8 mouse cellular contexts compared by ENCODE assay signal in the genomic region with DNA sequence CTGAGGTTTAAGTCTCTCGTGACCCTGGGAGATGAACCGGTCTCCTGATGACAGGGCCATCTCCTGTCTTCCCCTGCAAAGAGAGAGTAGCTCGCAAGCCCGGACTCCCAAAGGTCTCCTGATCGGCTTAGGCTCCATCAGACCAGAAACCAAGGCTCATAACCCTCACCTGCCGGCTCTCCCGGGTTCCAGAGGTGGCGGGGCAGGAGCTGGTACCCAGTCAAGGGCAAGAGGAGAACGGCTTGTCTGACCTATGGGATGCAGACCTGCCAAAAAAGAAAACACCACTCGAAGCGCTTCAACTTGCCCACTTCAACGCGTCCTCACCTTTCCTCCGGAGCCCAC. TPM values are rescaled to one million over a fixed set of nuclear protein-coding genes. Genes with fewer than 3 reads are reported as not detected.
A peak's percentile ranks its signal among the peaks of the same experiment; 100 is the strongest.
DNase-seq lines count a peak whose midpoint lies in the region; ATAC-seq and TF ChIP-seq lines count a peak whose summit lies in the region.

No protein-coding gene starts in this region.

- H3K4me1 ChIP-seq in kidney, adult 2 months (ENCODE audit: control insufficient read depth, insufficient read depth, low read length), result peaks cover 14% of the 10 kb centered on the region; the same call in 1 of the 2 replicates
- H3K4me1 ChIP-seq in brown adipose tissue, adult 24 weeks (ENCODE audit: control insufficient read depth, insufficient read depth, insufficient read length, low read length), result peaks cover 8% of the 10 kb centered on the region; the same call in 1 of the 2 replicates
- peaks cover 23% of the 10 kb centered on the region for H3K4me1 ChIP-seq in hindbrain, embryonic 16.5 days (ENCODE audit: control insufficient read depth, insufficient read depth, low read depth, low read length)
- peaks cover 26% of the 10 kb centered on the region for H3K4me1 ChIP-seq in midbrain, embryonic 15.5 days

- H3K36me3 ChIP-seq in kidney, adult 2 months (ENCODE audit: control insufficient read depth, insufficient read depth, low read length), result no peaks in the 10 kb centered on the region; the same call in 1 of the 2 replicates
- H3K36me3 ChIP-seq in hindbrain, embryonic 16.5 days (ENCODE audit: control insufficient read depth, insufficient read depth, low read length), result peaks cover 8% of the 10 kb centered on the region
- H3K36me3 ChIP-seq in midbrain, embryonic 15.5 days (replicated peaks), result peaks cover 5% of the 10 kb centered on the region; the same call in 1 of the 2 replicates

- H3K27ac ChIP-seq in kidney, adult 2 months (ENCODE audit: insufficient read depth, low read depth, low read length), result peak overlapping the region; percentile 93
- peak overlapping the region; percentile 95 for H3K27ac ChIP-seq in brown adipose tissue, adult 24 weeks (replicated peaks; ENCODE audit: low read depth, low read length)
- H3K27ac ChIP-seq in hindbrain, embryonic 16.5 days (ENCODE audit: low read depth, low read length), result peak overlapping the region; percentile 90
- H3K27ac ChIP-seq in midbrain, embryonic 15.5 days, result peak overlapping the region; percentile 92

- TF ChIP-seq POLR2A in kidney, adult 2 months (IDR thresholded peaks at IDR 0.05; ENCODE audit: low read depth, low read length), result no peak

- H3K27me3 ChIP-seq in kidney, adult 2 months (replicated peaks; ENCODE audit: control insufficient read depth, insufficient read depth, low read length), result no peaks in the 10 kb centered on the region
- H3K27me3 ChIP-seq in hindbrain, embryonic 16.5 days (replicated peaks; ENCODE audit: control insufficient read depth, insufficient read depth, low read length), result no peaks in the 10 kb centered on the region
- H3K27me3 ChIP-seq in midbrain, embryonic 15.5 days (replicated peaks), result no peaks in the 10 kb centered on the region

- peak overlapping the region; percentile 83 for H3K4me3 ChIP-seq in kidney, adult 2 months (ENCODE audit: insufficient read depth, low read depth, low read length)
- H3K4me3 ChIP-seq in brown adipose tissue, adult 24 weeks (ENCODE audit: insufficient read depth, low read depth, low read length), result peak overlapping the region; percentile 80
- peak overlapping the region; percentile 71 for H3K4me3 ChIP-seq in hindbrain, embryonic 16.5 days (ENCODE audit: low read length)
- H3K4me3 ChIP-seq in midbrain, embryonic 15.5 days, result peak overlapping the region; percentile 72

- H3K4me2 ChIP-seq in hindbrain, embryonic 16.5 days (ENCODE audit: low read length), result peak overlapping the region; percentile 92
- H3K4me2 ChIP-seq in midbrain, embryonic 15.5 days, result peak overlapping the region; percentile 83

- peak overlapping the region; percentile 85 for H3K9ac ChIP-seq in hindbrain, embryonic 16.5 days (ENCODE audit: low read depth, low read length)
- H3K9ac ChIP-seq in midbrain, embryonic 15.5 days, result peak overlapping the region; percentile 86

- H3K9me3 ChIP-seq in hindbrain, embryonic 16.5 days (ENCODE audit: control insufficient read depth, low read length), result no peaks in the 10 kb centered on the region
- H3K9me3 ChIP-seq in midbrain, embryonic 15.5 days, result no peaks in the 10 kb centered on the region

- no peak for DNase-seq in kidney, adult 2 months
- DNase-seq in kidney, postnatal 10 days, result no peak
- DNase-seq in MN1 (ENCODE audit: low spot score), result no peak
- no peak for DNase-seq in kidney, adult 9 months
- DNase-seq in thymus, postnatal 36 days, result no peak

- WGBS in kidney, adult 2 months, result 0% methylated on average over 14 of the region's 14 CpGs
- 0% methylated on average over 14 of the region's 14 CpGs for WGBS in hindbrain, embryonic 16.5 days
- WGBS in midbrain, embryonic 15.5 days, result under 1% methylated on average over 14 of the region's 14 CpGs

- ATAC-seq in hindbrain, embryonic 16.5 days, result peak; percentile 44; the same call in 1 of the 2 replicates
- peak; percentile 64 for ATAC-seq in midbrain, embryonic 15.5 days (replicated peaks)

- no peak for TF ChIP-seq CTCF in kidney, adult 2 months (conservative IDR thresholded peaks at IDR 0.05; ENCODE audit: insufficient read depth, insufficient read length, low read depth, low read length)

RNA-seq across cellular contexts. Expression of gene Eef1b2, which starts 0.4 kb away (rescaled TPM):
- polyA plus RNA-seq in kidney, adult 2 months (2012; rRNA removed), result 215 and 216 TPM in 2 replicates
- polyA plus RNA-seq in brown adipose tissue, adult 24 weeks (2012; ENCODE audit: insufficient read depth, insufficient read length, missing spikeins), result 440 and 463 TPM in 2 replicates
- polyA plus RNA-seq in hindbrain, embryonic 16.5 days (2015; fragmentation: Nextera tagmentation; extraction: Ambion mirVana), result 433 and 454 TPM in 2 replicates
- polyA plus RNA-seq in midbrain, embryonic 15.5 days (2015; fragmentation: Nextera tagmentation; extraction: Ambion mirVana), result 446 and 479 TPM in 2 replicates

RNA-seq across cellular contexts. Expression of gene Ndufs1, which starts 0.4 kb away (rescaled TPM):
- 116 and 163 TPM in 2 replicates for polyA plus RNA-seq in kidney, adult 2 months (2012; rRNA removed)
- 837 and 962 TPM in 2 replicates for polyA plus RNA-seq in brown adipose tissue, adult 24 weeks (2012; ENCODE audit: insufficient read depth, insufficient read length, missing spikeins)
- polyA plus RNA-seq in hindbrain, embryonic 16.5 days (2015; fragmentation: Nextera tagmentation; extraction: Ambion mirVana), result 157 and 162 TPM in 2 replicates
- 132 and 136 TPM in 2 replicates for polyA plus RNA-seq in midbrain, embryonic 15.5 days (2015; fragmentation: Nextera tagmentation; extraction: Ambion mirVana)

RNA-seq across cellular contexts. Expression of gene Gpr1, which starts 38.1 kb away (rescaled TPM):
- 0.05 and 0.06 TPM in 2 replicates for polyA plus RNA-seq in kidney, adult 2 months (2012; rRNA removed)
- polyA plus RNA-seq in brown adipose tissue, adult 24 weeks (2012; ENCODE audit: insufficient read depth, insufficient read length, missing spikeins), result 0.79 and 1.2 TPM in 2 replicates
- 0.86 and 1.0 TPM in 2 replicates for polyA plus RNA-seq in hindbrain, embryonic 16.5 days (2015; fragmentation: Nextera tagmentation; extraction: Ambion mirVana)
- 0.66 and 1.2 TPM in 2 replicates for polyA plus RNA-seq in midbrain, embryonic 15.5 days (2015; fragmentation: Nextera tagmentation; extraction: Ambion mirVana)
